Mouse (Mus musculus): Measurements from ENCODE around the gene Rbm24.

The Rbm24 gene

GRCm38 (mm10) chr13:46438960-46439359 is 20.7 kb downstream of the Rbm24 start:
- DNase-seq (ENCODE audit: low spot score in 2 of 2), result no peak

DNA sequence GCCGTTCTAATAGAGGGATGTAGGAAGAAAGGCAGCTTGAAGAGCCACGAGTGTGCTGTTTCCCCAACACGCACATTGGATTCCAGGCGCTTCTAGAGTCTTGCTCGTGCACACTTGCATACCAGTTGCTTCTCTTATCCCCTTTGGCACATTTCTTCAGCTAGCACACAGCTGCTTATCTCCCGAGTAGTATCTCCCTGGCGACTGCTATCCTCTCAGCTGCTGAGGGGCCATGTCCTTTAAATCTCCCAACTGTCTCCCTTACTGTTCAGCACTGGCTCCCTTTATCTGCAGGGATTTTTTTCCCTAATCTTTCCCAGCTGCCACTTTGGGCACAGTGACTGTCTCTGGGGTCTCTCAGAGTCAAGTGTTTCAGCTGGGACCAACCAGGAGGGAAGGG is 25.8 kb downstream of the Rbm24 start:
- DNase-seq (ENCODE audit: low spot score in 2 of 2), result no peak

DNA sequence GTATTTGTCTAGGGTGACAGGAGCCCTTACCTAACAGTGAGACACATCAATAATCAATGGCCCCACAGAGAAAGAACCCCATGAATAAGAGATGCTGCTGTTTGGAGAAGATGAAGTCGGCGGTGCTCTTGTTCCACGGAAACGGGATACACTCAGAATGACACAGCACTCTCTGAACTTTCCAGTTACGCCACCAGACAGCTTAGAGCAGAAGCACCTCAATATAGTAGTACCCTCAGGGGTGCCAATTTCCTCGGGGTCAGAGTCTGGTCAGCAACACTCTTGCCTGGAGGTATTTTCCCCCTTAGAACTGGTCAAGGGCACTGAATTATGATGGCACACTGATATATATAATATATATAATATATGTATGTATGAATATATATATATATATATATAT is 27.8 kb downstream of the Rbm24 start:
- no peak for DNase-seq (ENCODE audit: low spot score in 2 of 2)

GRCm38 (mm10) chr13:46448276-46448675 is 30.0 kb downstream of the Rbm24 start:
- DNase-seq (ENCODE audit: low spot score in 2 of 2), result no peak

- no peak for DNase-seq (ENCODE audit: low spot score in 2 of 2)
Observed at GRCm38 (mm10) chr13:46449955-46450354, 31.7 kb downstream of the Rbm24 start.

- no peak for DNase-seq (ENCODE audit: low spot score in 2 of 2)
Observed at GRCm38 (mm10) chr13:46450623-46451022, 32.4 kb downstream of the Rbm24 start.

DNA sequence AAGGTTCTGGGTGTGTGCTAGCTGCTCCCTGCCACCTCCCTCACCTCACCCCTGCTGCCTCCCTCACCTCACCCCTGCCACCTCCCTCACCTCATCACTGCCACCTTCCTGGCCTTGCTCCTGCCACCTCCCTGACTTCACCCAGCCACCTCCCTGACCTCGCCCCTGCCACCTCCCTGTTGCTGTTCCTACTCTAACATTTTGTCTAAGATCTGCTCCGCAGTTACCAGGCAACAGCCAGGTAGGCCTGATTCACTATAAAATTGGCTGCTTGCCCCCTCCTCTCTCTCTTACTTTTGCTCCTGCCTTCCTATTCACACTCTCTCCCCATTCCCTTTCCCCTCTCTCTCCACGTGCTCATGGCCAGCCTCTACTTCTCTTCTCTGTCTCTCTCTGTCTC is 33.3 kb downstream of the Rbm24 start:
- DNase-seq (ENCODE audit: low spot score in 2 of 2), result no peak

DNA sequence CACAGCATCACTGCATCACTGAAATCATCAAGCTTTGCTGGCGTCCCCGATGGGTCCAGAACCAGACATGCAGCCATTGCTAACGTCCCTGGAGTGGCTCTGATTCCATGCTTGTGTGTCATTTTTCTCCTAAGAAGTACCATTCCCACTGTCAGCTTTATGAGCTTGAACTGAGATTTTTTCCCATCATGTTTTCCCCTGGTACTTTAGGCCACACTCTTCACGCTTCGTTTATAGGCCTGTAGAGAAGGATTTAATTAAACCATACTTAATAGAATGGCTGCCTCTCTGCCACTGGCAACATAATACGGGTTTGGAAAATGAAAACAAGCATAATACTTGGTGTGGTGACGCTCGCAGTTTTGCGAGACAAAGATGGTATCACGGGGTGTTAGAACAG is 41.3 kb downstream of the Rbm24 start:
- DNase-seq (ENCODE audit: low spot score in 2 of 2), result no peak

DNA sequence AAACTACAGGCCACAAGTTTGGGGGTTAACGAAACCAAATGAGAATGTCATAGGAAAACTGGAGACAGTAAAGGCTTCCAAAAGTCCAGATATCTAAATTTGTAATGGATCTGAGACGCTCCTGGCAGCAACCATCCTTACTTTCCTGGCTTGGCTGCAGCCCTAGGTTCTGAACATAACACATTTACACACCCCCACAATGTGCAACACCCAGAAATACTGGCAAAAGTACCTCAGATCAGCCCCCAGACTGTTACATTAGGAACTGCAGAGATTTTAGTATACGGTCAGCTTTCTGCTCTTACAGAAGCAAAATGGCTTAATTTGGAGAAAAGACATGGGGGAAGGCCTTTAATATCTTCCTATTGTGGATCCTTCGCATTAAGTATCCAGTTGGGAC is 44.0 kb downstream of the Rbm24 start:
- no peak for DNase-seq (ENCODE audit: low spot score in 2 of 2)

GRCm38 (mm10) chr13:46463764-46464163 is 45.5 kb downstream of the Rbm24 start:
- no peak for DNase-seq (ENCODE audit: low spot score in 2 of 2)

DNA sequence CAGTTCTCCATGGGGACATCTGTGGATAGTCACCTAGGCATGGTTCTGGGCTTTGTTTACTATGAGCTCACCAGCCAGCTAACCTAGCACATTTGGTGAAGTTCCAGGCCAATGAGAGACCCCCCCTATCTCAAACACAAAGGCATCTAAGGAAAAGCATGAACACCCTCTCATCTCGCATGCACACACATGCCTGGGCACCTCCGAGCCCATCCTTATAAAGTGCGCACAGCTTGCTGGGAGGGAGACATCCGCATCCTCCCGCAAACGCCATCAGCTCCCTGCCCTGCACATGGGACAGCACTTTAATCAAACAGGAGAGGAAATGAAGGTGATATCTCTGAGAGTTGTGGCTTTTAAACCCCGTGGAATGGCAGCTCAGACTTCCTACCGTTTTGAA is 50.0 kb downstream of the Rbm24 start:
- DNase-seq (ENCODE audit: low spot score in 2 of 2), result no peak

- DNase-seq (ENCODE audit: low spot score in 2 of 2), result no peak
Observed at GRCm38 (mm10) chr13:46469536-46469935, 51.3 kb downstream of the Rbm24 start.

Measured in frontal cortex, postnatal 10 days (tissue).